Mouse (Mus musculus) E14TG2a.4 (cell line): ENCODE measurements around the gene Pfas.
"Not testable (repeated sequence)": the region's sequence is repeated elsewhere in the genome, so short reads cannot be mapped to it uniquely, and the experiment has no call there.

Experiments
- H3K27me3 ChIP-seq: 2 replicates; pipeline ENCODE4 v1.6.1; 2014; ENCODE audit warnings: low read length, control low read depth; ENCODE audit not compliant: insufficient read depth
- H3K36me3 ChIP-seq: 2 replicates; pipeline ENCODE4 v1.6.1; 2014; ENCODE audit warnings: low read length, control low read depth; ENCODE audit not compliant: insufficient read depth
- H3K4me1 ChIP-seq: replicated peaks from 2 replicates; pipeline ENCODE4 v1.6.1; 2014; ENCODE audit warnings: low read depth, low read length, control low read depth
- H3K4me3 ChIP-seq: replicated peaks from 2 replicates; pipeline ENCODE4 v1.5.1; 2014; ENCODE audit warnings: mild to moderate bottlenecking, low read length
- H3K9me3 ChIP-seq: 2 replicates; pipeline ENCODE4 v1.6.1; 2014; ENCODE audit warnings: low read length, control low read depth
- CTCF ChIP-seq: conservative IDR thresholded peaks from 2 replicates; pipeline ENCODE4 v1.5.1; 2014; ENCODE audit warnings: low read length
- NANOG ChIP-seq: IDR thresholded peaks from 2 replicates; pipeline ENCODE4 v1.6.1; 2014; ENCODE audit warnings: borderline replicate concordance, low read length, mixed read lengths
- POU5F1 ChIP-seq: IDR thresholded peaks from 2 replicates; pipeline ENCODE4 v1.6.1; 2014; ENCODE audit warnings: low read length, borderline replicate concordance

Pfas gene

DNA sequence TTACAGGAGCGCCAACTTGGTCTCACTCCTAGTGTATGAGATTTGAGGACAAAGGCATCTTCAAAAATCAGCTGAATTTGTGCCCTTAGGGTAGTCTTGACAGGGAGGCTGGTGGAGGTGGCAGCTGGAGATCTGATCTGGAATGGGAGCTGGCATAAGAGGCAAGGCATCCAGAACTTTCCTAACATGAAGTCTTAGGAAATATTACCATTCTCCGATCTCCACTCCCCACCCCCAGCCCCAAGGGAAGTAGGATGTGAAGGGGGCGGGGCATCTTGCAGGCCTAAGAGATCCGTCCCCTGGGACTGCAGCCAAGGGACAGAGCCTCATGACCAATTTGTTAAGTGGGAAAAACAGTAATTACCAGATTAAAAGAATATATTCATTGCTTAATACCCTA, 38.0 kb downstream of the Pfas start:
- peaks cover 68% of the 10 kb centered on the region for H3K4me1 ChIP-seq
- no peaks in the 10 kb centered on the region for H3K27me3 ChIP-seq
- H3K9me3 ChIP-seq, result no peaks in the 10 kb centered on the region
- H3K36me3 ChIP-seq, result peaks cover 26% of the 10 kb centered on the region
- H3K4me3 ChIP-seq, result no peak overlapping the region
- no peak for TF ChIP-seq NANOG
- TF ChIP-seq CTCF, result no peak
- TF ChIP-seq POU5F1, result no peak

GRCm38 (mm10) chr11:68968752-68969151, 39.5 kb downstream of the Pfas start:
- H3K36me3 ChIP-seq, result peaks cover 26% of the 10 kb centered on the region
- TF ChIP-seq POU5F1 (no peak), NANOG (no peak), CTCF (no peak)
- no peaks in the 10 kb centered on the region for H3K9me3 ChIP-seq
- H3K4me1 ChIP-seq, result peaks cover 55% of the 10 kb centered on the region
- H3K4me3 ChIP-seq, result no peak overlapping the region
- H3K27me3 ChIP-seq, result no peaks in the 10 kb centered on the region

DNA sequence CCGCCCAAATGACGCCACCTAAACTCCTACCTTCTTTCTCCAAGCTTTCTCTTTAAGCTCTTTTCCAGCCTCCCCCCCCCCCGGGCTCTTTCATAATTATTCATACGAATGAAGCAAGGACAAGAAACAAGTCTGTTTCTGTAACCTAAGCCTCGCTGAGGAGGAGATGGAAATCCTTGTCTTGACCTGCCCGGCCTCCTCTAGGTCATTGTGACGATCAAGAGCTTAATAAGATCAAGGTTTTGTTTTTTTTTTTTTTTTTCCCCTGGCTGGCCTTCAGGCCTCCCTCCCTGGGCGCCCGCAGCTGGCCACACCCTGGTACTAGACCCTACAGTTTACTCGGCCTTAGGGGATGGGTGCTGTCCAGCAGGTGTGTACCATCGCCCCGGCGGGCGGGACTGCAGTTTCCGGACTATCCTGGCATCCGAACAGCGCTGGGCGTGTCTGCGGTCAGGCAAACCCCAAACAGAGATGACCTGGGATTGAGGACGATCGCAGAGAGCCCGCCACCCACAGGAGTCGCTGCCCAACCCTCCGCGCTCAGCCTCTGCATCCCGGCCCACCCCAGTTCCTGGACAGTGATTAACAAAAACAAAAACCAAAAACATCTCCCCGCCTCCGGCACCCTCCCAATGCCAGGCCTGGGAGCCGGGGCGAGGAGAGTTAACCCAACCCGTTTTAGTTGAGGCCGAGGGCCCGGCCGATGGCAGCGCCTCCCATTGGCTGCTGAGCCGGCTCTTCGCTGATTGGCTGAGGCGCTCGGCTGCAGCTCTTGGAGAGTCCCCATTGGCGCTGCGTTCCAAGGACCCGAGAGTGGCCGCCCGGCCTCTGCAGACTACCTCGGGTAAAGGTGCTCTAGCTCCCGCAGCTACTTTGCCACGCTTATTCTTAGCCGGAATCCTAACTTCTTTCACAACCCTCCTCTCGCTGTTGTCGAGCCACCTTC, 40.6 kb downstream of the Pfas start, which contains the start of gene Slc25a35:
Gene Slc25a35 (plus strand): TSS at position 795 of the 946 bp plus-strand sequence.
- TF ChIP-seq POU5F1, result no peak
- no peak for TF ChIP-seq CTCF
- TF ChIP-seq NANOG, result no peak
- Histone ChIP-seq H3K4me3 (peak within 1 kb of the TSS; percentile 82), H3K9me3 (no peaks in the 10 kb centered on the region), H3K4me1 (peaks cover 60% of the 10 kb centered on the region), H3K36me3 (peaks cover 26% of the 10 kb centered on the region), H3K27me3 (no peaks in the 10 kb centered on the region)

GRCm38 (mm10) chr11:68966554-68966953, 41.7 kb downstream of the Pfas start:
- Histone ChIP-seq H3K4me1 (peaks cover 61% of the 10 kb centered on the region), H3K27me3 (no peaks in the 10 kb centered on the region), H3K36me3 (peaks cover 18% of the 10 kb centered on the region), H3K9me3 (no peaks in the 10 kb centered on the region), H3K4me3 (no peak overlapping the region)
- TF ChIP-seq NANOG, result no peak
- no peak for TF ChIP-seq CTCF
- no peak for TF ChIP-seq POU5F1

GRCm38 (mm10) chr11:68965845-68966244, 42.4 kb downstream of the Pfas start:
- Histone ChIP-seq H3K4me3 (no peak overlapping the region), H3K36me3 (peaks cover 12% of the 10 kb centered on the region), H3K27me3 (no peaks in the 10 kb centered on the region), H3K4me1 (peaks cover 60% of the 10 kb centered on the region), H3K9me3 (no peaks in the 10 kb centered on the region)
- TF ChIP-seq CTCF (peak; percentile 73), NANOG (no peak), POU5F1 (no peak)

GRCm38 (mm10) chr11:68965050-68965449, 43.2 kb downstream of the Pfas start:
- peaks cover 4% of the 10 kb centered on the region for H3K36me3 ChIP-seq
- TF ChIP-seq CTCF, result no peak
- TF ChIP-seq POU5F1, result no peak
- TF ChIP-seq NANOG, result no peak
- H3K4me1 ChIP-seq, result peaks cover 52% of the 10 kb centered on the region
- H3K9me3 ChIP-seq, result no peaks in the 10 kb centered on the region
- H3K4me3 ChIP-seq, result no peak overlapping the region
- no peaks in the 10 kb centered on the region for H3K27me3 ChIP-seq

DNA sequence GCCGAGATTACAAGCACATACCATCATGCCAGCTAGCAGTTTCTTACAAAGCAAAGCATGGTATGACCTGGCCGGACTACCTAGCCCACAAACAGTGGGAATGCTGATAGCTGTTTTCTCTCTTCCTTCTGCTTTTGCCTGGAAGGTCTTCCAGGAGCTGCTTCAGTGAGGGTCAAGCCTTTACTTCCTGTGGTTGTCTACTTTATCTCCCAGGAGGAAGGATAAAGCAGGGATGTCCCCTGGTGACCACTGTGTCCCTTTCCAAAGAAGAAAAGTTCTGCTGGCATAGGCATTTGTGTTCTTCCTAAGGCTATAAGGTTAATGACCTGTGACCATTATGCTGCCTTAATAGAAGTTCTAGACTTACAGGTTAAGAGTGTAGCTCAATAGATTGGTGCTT, 44.9 kb downstream of the Pfas start:
- H3K9me3 ChIP-seq, result no peaks in the 10 kb centered on the region
- no peak for TF ChIP-seq CTCF
- no peak for TF ChIP-seq POU5F1
- TF ChIP-seq NANOG, result no peak
- no peaks in the 10 kb centered on the region for H3K36me3 ChIP-seq
- no peak overlapping the region for H3K4me3 ChIP-seq
- H3K27me3 ChIP-seq, result no peaks in the 10 kb centered on the region
- peaks cover 42% of the 10 kb centered on the region for H3K4me1 ChIP-seq

GRCm38 (mm10) chr11:68962159-68962558, 46.1 kb downstream of the Pfas start:
- H3K27me3 ChIP-seq, H3K36me3 ChIP-seq, H3K9me3 ChIP-seq: not testable (repeated sequence)
- Histone ChIP-seq H3K4me3 (peak overlapping the region; percentile 50; the same call in 1 of the 2 replicates), H3K4me1 (peaks cover 39% of the 10 kb centered on the region)

GRCm38 (mm10) chr11:68961596-68961995, 46.7 kb downstream of the Pfas start:
- TF ChIP-seq POU5F1 (no peak), CTCF (no peak), NANOG (no peak)
- H3K4me1 ChIP-seq, result peaks cover 40% of the 10 kb centered on the region
- peaks cover 4% of the 10 kb centered on the region for H3K27me3 ChIP-seq
- H3K4me3 ChIP-seq, result no peak overlapping the region
- H3K9me3 ChIP-seq, result no peaks in the 10 kb centered on the region
- H3K36me3 ChIP-seq, result no peaks in the 10 kb centered on the region
